11 mouse cellular contexts compared by ENCODE assay signal in the genomic region with DNA sequence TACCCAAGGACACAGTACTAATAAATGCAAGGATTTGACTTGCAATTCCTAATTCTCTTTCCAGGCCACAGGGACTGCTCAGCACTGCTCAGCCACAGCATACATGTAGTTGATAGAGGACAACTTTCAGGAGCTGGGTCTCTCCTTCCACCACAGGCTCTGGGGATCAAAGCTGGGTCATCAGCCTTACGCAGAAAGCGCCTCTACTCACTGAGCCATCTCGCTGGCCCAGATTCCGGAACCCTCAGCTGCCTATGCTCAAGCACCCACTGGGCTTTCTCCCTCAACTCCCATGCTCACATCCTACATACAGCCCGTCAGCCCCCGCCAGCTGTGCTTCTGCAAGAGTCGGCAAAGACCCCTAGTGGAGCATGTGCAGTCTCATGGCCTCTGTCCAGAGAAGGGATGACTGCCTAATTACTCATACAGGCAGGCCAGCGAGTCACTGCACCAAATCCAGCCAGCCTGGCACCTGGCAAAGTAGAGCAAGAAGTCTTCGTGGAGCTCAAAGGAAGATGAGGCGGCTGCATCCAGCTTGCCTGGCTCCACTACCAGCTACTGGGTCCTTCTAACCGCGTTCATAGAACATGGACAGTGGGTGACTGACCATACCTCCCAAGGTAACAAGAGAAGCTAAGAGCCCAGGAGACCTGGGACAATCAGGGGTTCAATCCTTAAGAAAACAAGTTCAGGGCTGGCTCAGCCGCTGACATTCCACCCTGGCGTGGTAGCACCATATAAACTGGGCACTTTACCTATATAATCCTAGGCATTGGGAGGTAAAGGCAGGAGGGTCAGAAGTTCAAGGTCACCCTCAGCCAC. TPM values are rescaled to one million over a fixed set of nuclear protein-coding genes. Genes with fewer than 3 reads are reported as not detected.
DNase-seq lines count a peak whose midpoint lies in the region; ATAC-seq and TF ChIP-seq lines count a peak whose summit lies in the region.
"Had no signal": no experiment of that assay in that cellular context is flagged by ENCODE, and none has a peak within 500 bp of the region (broad histone marks: within the 10 kb centered on the region; RNA-seq: fewer than 3 reads in every experiment).

No protein-coding gene starts in this region.

- H3K27me3 ChIP-seq in heart, embryonic 13.5 days (replicated peaks), result no peaks in the 10 kb centered on the region
- H3K27me3 ChIP-seq in midbrain, postnatal 0 days (ENCODE audit: insufficient read depth, low read length), result no peaks in the 10 kb centered on the region
- peaks cover 6% of the 10 kb centered on the region for H3K27me3 ChIP-seq in midbrain, embryonic 13.5 days
- no peaks in the 10 kb centered on the region for H3K27me3 ChIP-seq in embryonic facial prominence, embryonic 14.5 days (replicated peaks; ENCODE audit: control insufficient read depth, insufficient read depth, low read length)
- H3K27me3 ChIP-seq in stomach, embryonic 15.5 days (replicated peaks), result no peaks in the 10 kb centered on the region
- H3K27me3 ChIP-seq in forebrain, embryonic 13.5 days, result peaks cover 3% of the 10 kb centered on the region

- intact Hi-C loops in heart, postnatal 25 days (cut with DNase I), result no loop called here

- peaks cover 87% of the 10 kb centered on the region for H3K4me1 ChIP-seq in heart, embryonic 13.5 days
- H3K4me1 ChIP-seq in midbrain, postnatal 0 days (ENCODE audit: insufficient read depth, low read length), result peaks cover 10% of the 10 kb centered on the region
- peaks cover 41% of the 10 kb centered on the region for H3K4me1 ChIP-seq in midbrain, embryonic 13.5 days (replicated peaks)
- peaks cover 26% of the 10 kb centered on the region for H3K4me1 ChIP-seq in embryonic facial prominence, embryonic 14.5 days (ENCODE audit: control insufficient read depth, insufficient read depth, low read length)
- peaks cover 57% of the 10 kb centered on the region for H3K4me1 ChIP-seq in stomach, embryonic 15.5 days
- H3K4me1 ChIP-seq in forebrain, embryonic 13.5 days, result peaks cover 31% of the 10 kb centered on the region

- 70% methylated on average over 14 of the region's 14 CpGs for WGBS in heart, embryonic 13.5 days
- 79% methylated on average over 14 of the region's 14 CpGs for WGBS in midbrain, postnatal 0 days
- 86% methylated on average over 14 of the region's 14 CpGs for WGBS in midbrain, embryonic 13.5 days
- 68% methylated on average over 14 of the region's 14 CpGs for WGBS in embryonic facial prominence, embryonic 14.5 days
- 69% methylated on average over 14 of the region's 14 CpGs for WGBS in stomach, embryonic 15.5 days
- WGBS in forebrain, embryonic 13.5 days, result 88% methylated on average over 14 of the region's 14 CpGs

- no peak overlapping the region for H3K4me3 ChIP-seq in heart, embryonic 13.5 days
- H3K4me3 ChIP-seq in midbrain, postnatal 0 days (ENCODE audit: low read depth, low read length), result no peak overlapping the region
- H3K4me3 ChIP-seq in midbrain, embryonic 13.5 days (replicated peaks), result no peak overlapping the region
- H3K4me3 ChIP-seq in embryonic facial prominence, embryonic 14.5 days (ENCODE audit: low read depth, low read length), result no peak overlapping the region
- no peak overlapping the region for H3K4me3 ChIP-seq in stomach, embryonic 15.5 days (replicated peaks)
- H3K4me3 ChIP-seq in forebrain, embryonic 13.5 days, result no peak overlapping the region
- H3K4me3 ChIP-seq: liver, embryonic 15.5 days had no signal

- DNase-seq in heart, postnatal 25 days (ENCODE audit: low spot score), result no peak
- DNase-seq in midbrain, postnatal 0 days (ENCODE audit: low spot score), result peak; percentile 37
- DNase-seq in embryonic facial prominence, embryonic 14.5 days (ENCODE audit: low spot score), result no peak
- no peak for DNase-seq in left cerebral cortex, adult 18-20 months (ENCODE audit: low spot score in 2 of 2)

- peak overlapping the region; percentile 97 for H3K9ac ChIP-seq in heart, embryonic 13.5 days
- no peak overlapping the region; the same call in 1 of the 2 replicates for H3K9ac ChIP-seq in midbrain, postnatal 0 days (replicated peaks; ENCODE audit: low read length, poor library complexity, severe bottlenecking)
- H3K9ac ChIP-seq in midbrain, embryonic 13.5 days (replicated peaks), result no peak overlapping the region
- H3K9ac ChIP-seq in embryonic facial prominence, embryonic 14.5 days (ENCODE audit: low read depth, low read length), result 0 out of 2 replicates have a peak overlapping the region, but pooled peaks have one; percentile 11
- no peak overlapping the region for H3K9ac ChIP-seq in stomach, embryonic 15.5 days
- H3K9ac ChIP-seq in forebrain, embryonic 13.5 days, result no peak overlapping the region
- H3K9ac ChIP-seq: liver, embryonic 15.5 days had no signal

- TF ChIP-seq CTCF in midbrain, postnatal 0 days (IDR thresholded peaks at IDR 0.05), result no peak

- no peak for ATAC-seq in heart, embryonic 13.5 days (ENCODE audit: extremely low read depth, insufficient number of reproducible peaks, low FRiP score, low TSS enrichment)
- no peak for ATAC-seq in midbrain, postnatal 0 days (ENCODE audit: low FRiP score)
- no peak for ATAC-seq in midbrain, embryonic 13.5 days
- no peak for ATAC-seq in embryonic facial prominence, embryonic 14.5 days (ENCODE audit: low read depth)
- no peak for ATAC-seq in stomach, embryonic 15.5 days (ENCODE audit: insufficient read depth, low FRiP score, low read depth)
- no peak for ATAC-seq in forebrain, embryonic 13.5 days
- ATAC-seq: midbrain, embryonic 16.5 days had no signal

- no peaks in the 10 kb centered on the region for H3K9me3 ChIP-seq in heart, embryonic 13.5 days
- H3K9me3 ChIP-seq in midbrain, postnatal 0 days (ENCODE audit: low read length), result no peaks in the 10 kb centered on the region
- H3K9me3 ChIP-seq in midbrain, embryonic 13.5 days, result no peaks in the 10 kb centered on the region
- H3K9me3 ChIP-seq in embryonic facial prominence, embryonic 14.5 days (ENCODE audit: control insufficient read depth, low read length), result no peaks in the 10 kb centered on the region
- no peaks in the 10 kb centered on the region for H3K9me3 ChIP-seq in stomach, embryonic 15.5 days
- H3K9me3 ChIP-seq in forebrain, embryonic 13.5 days (replicated peaks), result no peaks in the 10 kb centered on the region
- H3K9me3 ChIP-seq: G1E; liver, embryonic 15.5 days had no signal

- H3K4me2 ChIP-seq in heart, embryonic 13.5 days, result peak overlapping the region; percentile 95
- H3K4me2 ChIP-seq in midbrain, postnatal 0 days (ENCODE audit: low read depth, low read length, poor library complexity, severe bottlenecking), result no peak overlapping the region
- H3K4me2 ChIP-seq in midbrain, embryonic 13.5 days (replicated peaks), result no peak overlapping the region
- H3K4me2 ChIP-seq in embryonic facial prominence, embryonic 14.5 days (ENCODE audit: low read depth, low read length), result no peak overlapping the region
- no peak overlapping the region for H3K4me2 ChIP-seq in stomach, embryonic 15.5 days
- H3K4me2 ChIP-seq in forebrain, embryonic 13.5 days, result no peak overlapping the region
- H3K4me2 ChIP-seq: liver, embryonic 15.5 days had no signal

- peaks cover 27% of the 10 kb centered on the region for H3K36me3 ChIP-seq in heart, embryonic 13.5 days
- H3K36me3 ChIP-seq in midbrain, postnatal 0 days (ENCODE audit: insufficient read depth, low read length), result 0 out of 2 replicates have a peak, but pooled peaks cover 2% of the 10 kb centered on the region
- peaks cover 9% of the 10 kb centered on the region; the same call in 1 of the 2 replicates for H3K36me3 ChIP-seq in midbrain, embryonic 13.5 days
- H3K36me3 ChIP-seq in embryonic facial prominence, embryonic 14.5 days (ENCODE audit: control insufficient read depth, insufficient read depth, low read length), result 0 out of 2 replicates have a peak, but pooled peaks cover 5% of the 10 kb centered on the region
- H3K36me3 ChIP-seq in stomach, embryonic 15.5 days, result no peaks in the 10 kb centered on the region
- peaks cover 7% of the 10 kb centered on the region; the same call in 1 of the 2 replicates for H3K36me3 ChIP-seq in forebrain, embryonic 13.5 days (ENCODE audit: poor library complexity, severe bottlenecking)
- H3K36me3 ChIP-seq: G1E; liver, embryonic 15.5 days had no signal

- H3K27ac ChIP-seq in heart, embryonic 13.5 days (replicated peaks), result peak overlapping the region; percentile 86
- H3K27ac ChIP-seq in midbrain, postnatal 0 days (ENCODE audit: low read depth, low read length), result no peak overlapping the region
- no peak overlapping the region for H3K27ac ChIP-seq in midbrain, embryonic 13.5 days
- H3K27ac ChIP-seq in embryonic facial prominence, embryonic 14.5 days (replicated peaks; ENCODE audit: low read depth, low read length), result no peak overlapping the region
- H3K27ac ChIP-seq in stomach, embryonic 15.5 days, result 0 out of 2 replicates have a peak overlapping the region, but pooled peaks have one; percentile 11
- H3K27ac ChIP-seq in forebrain, embryonic 13.5 days, result no peak overlapping the region
- H3K27ac ChIP-seq: liver, embryonic 15.5 days had no signal

RNA-seq across cellular contexts. Expression of gene Tmem184b, which starts 3.9 kb away (rescaled TPM):
- polyA plus RNA-seq in heart, embryonic 13.5 days (2015; fragmentation: Nextera tagmentation; extraction: Ambion mirVana), result 65.8 and 72.7 TPM in 2 replicates
- 10 to 100 TPM; 43.0 to 46.7 TPM for total RNA-seq in heart, postnatal 25 days (2021)
- total RNA-seq in midbrain, postnatal 0 days (2014; rRNA removed), result 54.9 and 75.7 TPM in 2 replicates
- 30.1 and 33.3 TPM in 2 replicates for polyA plus RNA-seq in midbrain, postnatal 0 days (2015; fragmentation: Nextera tagmentation; extraction: Ambion mirVana)
- polyA plus RNA-seq in midbrain, embryonic 13.5 days (2015; fragmentation: Nextera tagmentation; extraction: Ambion mirVana), result 32.8 and 35.0 TPM in 2 replicates
- 73.0 and 77.6 TPM in 2 replicates for polyA plus RNA-seq in embryonic facial prominence, embryonic 14.5 days (2014; fragmentation: Nextera tagmentation; extraction: Ambion mirVana)
- polyA plus RNA-seq in stomach, embryonic 15.5 days (2015; fragmentation: Nextera tagmentation; extraction: Ambion mirVana), result 58.5 and 59.9 TPM in 2 replicates
- 10 to 100 TPM; 71.3 to 74.8 TPM for total RNA-seq in left cerebral cortex, adult 18-20 months (2021)
- polyA plus RNA-seq in forebrain, embryonic 13.5 days (2015; fragmentation: Nextera tagmentation; extraction: Ambion mirVana), result 29.4 and 31.3 TPM in 2 replicates

RNA-seq across cellular contexts. Expression of gene Maff, which starts 53.0 kb away (rescaled TPM):
- polyA plus RNA-seq in heart, embryonic 13.5 days (2015; fragmentation: Nextera tagmentation; extraction: Ambion mirVana), result 1.7 and 2.0 TPM in 2 replicates
- 1 to 10 TPM; 8.1 to 8.3 TPM for total RNA-seq in heart, postnatal 25 days (2021)
- total RNA-seq in midbrain, postnatal 0 days (2014; rRNA removed), result 4.0 and 5.4 TPM in 2 replicates
- 0.93 and 1.2 TPM in 2 replicates for polyA plus RNA-seq in midbrain, postnatal 0 days (2015; fragmentation: Nextera tagmentation; extraction: Ambion mirVana)
- 0.76 and 0.79 TPM in 2 replicates for polyA plus RNA-seq in midbrain, embryonic 13.5 days (2015; fragmentation: Nextera tagmentation; extraction: Ambion mirVana)
- polyA plus RNA-seq in embryonic facial prominence, embryonic 14.5 days (2014; fragmentation: Nextera tagmentation; extraction: Ambion mirVana), result 2.6 and 2.8 TPM in 2 replicates
- polyA plus RNA-seq in stomach, embryonic 15.5 days (2015; fragmentation: Nextera tagmentation; extraction: Ambion mirVana), result 5.2 and 6.6 TPM in 2 replicates
- total RNA-seq in left cerebral cortex, adult 18-20 months (2021), result 1 to 10 TPM; 1.8 to 2.8 TPM
- polyA plus RNA-seq in forebrain, embryonic 13.5 days (2015; fragmentation: Nextera tagmentation; extraction: Ambion mirVana), result 1.2 and 1.3 TPM in 2 replicates

RNA-seq across cellular contexts. Expression of gene Csnk1e, which starts 55.9 kb away (rescaled TPM):
- polyA plus RNA-seq in heart, embryonic 13.5 days (2015; fragmentation: Nextera tagmentation; extraction: Ambion mirVana), result 64.8 and 76.2 TPM in 2 replicates
- total RNA-seq in heart, postnatal 25 days (2021), result 10 to 100 TPM; 48.4 to 54.0 TPM
- 378 and 384 TPM in 2 replicates for total RNA-seq in midbrain, postnatal 0 days (2014; rRNA removed)
- 153 and 195 TPM in 2 replicates for polyA plus RNA-seq in midbrain, postnatal 0 days (2015; fragmentation: Nextera tagmentation; extraction: Ambion mirVana)
- 233 and 269 TPM in 2 replicates for polyA plus RNA-seq in midbrain, embryonic 13.5 days (2015; fragmentation: Nextera tagmentation; extraction: Ambion mirVana)
- polyA plus RNA-seq in embryonic facial prominence, embryonic 14.5 days (2014; fragmentation: Nextera tagmentation; extraction: Ambion mirVana), result 75.3 and 76.3 TPM in 2 replicates
- polyA plus RNA-seq in stomach, embryonic 15.5 days (2015; fragmentation: Nextera tagmentation; extraction: Ambion mirVana), result 63.7 and 66.0 TPM in 2 replicates
- total RNA-seq in left cerebral cortex, adult 18-20 months (2021), result 100 to 1,000 TPM; 135 to 149 TPM
- polyA plus RNA-seq in forebrain, embryonic 13.5 days (2015; fragmentation: Nextera tagmentation; extraction: Ambion mirVana), result 200 and 208 TPM in 2 replicates
- polyA plus RNA-seq: G1E had no signal

Comparison
In these comparisons a context has a peak if more than half of its experiments do, and no peak if none do; other contexts are left out.
1. H3K27ac ChIP-seq: peak in heart, embryonic 13.5 days (single experiment) and stomach, embryonic 15.5 days (single experiment); none in midbrain, postnatal 0 days (single experiment), midbrain, embryonic 13.5 days (single experiment), embryonic facial prominence, embryonic 14.5 days (single experiment) and forebrain, embryonic 13.5 days (single experiment).
2. H3K9ac ChIP-seq: peak in heart, embryonic 13.5 days (single experiment) and embryonic facial prominence, embryonic 14.5 days (single experiment); none in midbrain, postnatal 0 days (single experiment), midbrain, embryonic 13.5 days (single experiment), stomach, embryonic 15.5 days (single experiment) and forebrain, embryonic 13.5 days (single experiment).